Mouse (Mus musculus) myocyte (in vitro differentiated cells): ENCODE results near the gene Bmp7. TPM values are rescaled to one million over a fixed set of nuclear protein-coding genes. Genes with fewer than 3 reads are reported as not detected.

Source experiments
- H3K27me3 ChIP-seq: one replicate; pipeline ENCODE4 v1.6.1; 2011; ENCODE audit not compliant: control insufficient read depth, insufficient read depth, insufficient read length
- H3K36me3 ChIP-seq: one replicate; pipeline ENCODE4 v1.6.1; 2011; ENCODE audit not compliant: control insufficient read depth, insufficient read depth
- H3K4me2 ChIP-seq: one replicate; pipeline ENCODE4 v1.6.1; 2011; ENCODE audit warnings: low read depth, control low read depth
- H3K4me3 ChIP-seq: one replicate; pipeline ENCODE4 v1.5.1; 2011; ENCODE audit warnings: mild to moderate bottlenecking, control low read depth, moderate library complexity
- H3K79me2 ChIP-seq: one replicate; pipeline ENCODE4 v1.6.1; 2011; ENCODE audit not compliant: control insufficient read depth, insufficient read depth
- H3ac ChIP-seq: one replicate; pipeline ENCODE4 v1.6.1; 2011; ENCODE audit not compliant: control insufficient read depth, insufficient read length
- CEBPB ChIP-seq: IDR thresholded peaks from 2 replicates; pipeline ENCODE4 v1.6.1; 2011; ENCODE audit warnings: mild to moderate bottlenecking, moderate library complexity; ENCODE audit not compliant: poor library complexity, insufficient read depth, severe bottlenecking
- E2F4 ChIP-seq: IDR thresholded peaks from one replicate; pipeline ENCODE4 v1.6.1; 2011; ENCODE audit warnings: mild to moderate bottlenecking, control low read depth, moderate library complexity; ENCODE audit not compliant: insufficient read depth
- MAX ChIP-seq: IDR thresholded peaks from one replicate; pipeline ENCODE4 v1.6.1; 2011; ENCODE audit warnings: low read depth, mild to moderate bottlenecking, control low read depth
- MYOD1 ChIP-seq, 3 experiments: IDR thresholded peaks; one replicate each; pipeline ENCODE4 v1.6.1; 2011; ENCODE audit warnings: control low read depth in 2 of 3, low read depth in 2 of 3, mild to moderate bottlenecking in 2 of 3, moderate library complexity in 1 of 3; ENCODE audit not compliant: insufficient read length in 2 of 3, control insufficient read depth in 1 of 3
- MYOG ChIP-seq, 3 experiments: IDR thresholded peaks; one replicate each; pipeline ENCODE4 v1.6.1; 2011; ENCODE audit warnings: control low read depth in 2 of 3, low read depth in 2 of 3, mild to moderate bottlenecking in 2 of 3; ENCODE audit not compliant: insufficient read length in 2 of 3, control insufficient read depth in 1 of 3, insufficient read depth in 1 of 3
- POLR2A ChIP-seq: IDR thresholded peaks from one replicate; pipeline ENCODE4 v1.6.1; 2011; ENCODE audit warnings: low read depth, mild to moderate bottlenecking, control low read depth, moderate library complexity; ENCODE audit not compliant: insufficient read length
- POLR2AphosphoS2 ChIP-seq: IDR thresholded peaks from one replicate; pipeline ENCODE4 v1.6.1; 2011; ENCODE audit warnings: low read depth, control low read depth; ENCODE audit not compliant: insufficient read length
- REST ChIP-seq: IDR thresholded peaks from one replicate; pipeline ENCODE4 v1.6.1; 2011; ENCODE audit warnings: mild to moderate bottlenecking, control low read depth, moderate library complexity; ENCODE audit not compliant: insufficient read depth, insufficient read length
- SRF ChIP-seq: IDR thresholded peaks from one replicate; pipeline ENCODE4 v1.6.1; 2011; ENCODE audit warnings: low read depth; ENCODE audit not compliant: control insufficient read depth, insufficient read length
- TCF12 ChIP-seq: IDR thresholded peaks from one replicate; pipeline ENCODE4 v1.6.1; 2011; ENCODE audit warnings: mild to moderate bottlenecking, control low read depth; ENCODE audit not compliant: poor library complexity, insufficient read depth, severe bottlenecking
- TCF3 ChIP-seq: IDR thresholded peaks from one replicate; pipeline ENCODE4 v1.6.1; 2011; ENCODE audit warnings: low read depth, control low read depth; ENCODE audit not compliant: insufficient read length
- USF1 ChIP-seq: IDR thresholded peaks from one replicate; pipeline ENCODE4 v1.6.1; 2011; ENCODE audit warnings: low read depth, mild to moderate bottlenecking, control low read depth, moderate library complexity
- polyA plus RNA-seq: library from polyadenylated mRNA; unstranded; fragments of >200 nt; fragmentation: generic; extraction: Trizol; gene quantifications from one replicate; pipeline ENCODE4 v1.2.1, GENCODE M21; 2012; ENCODE audit warnings: missing spikeins

The Bmp7 gene
- polyA plus RNA-seq, 1 experiment, result not detected

- Histone ChIP-seq H3K79me2 (no peaks in the 10 kb centered on the region), H3K27me3 (no peaks in the 10 kb centered on the region), H3K36me3 (no peaks in the 10 kb centered on the region), H3K4me2 (no peak overlapping the region), H3ac (no peak overlapping the region), H3K4me3 (no peak overlapping the region)
- TF ChIP-seq CEBPB, result no peak
- TF ChIP-seq TCF3, result no peak
- TF ChIP-seq MYOG (IDR thresholded peaks at IDR 0.05; ENCODE audit: control insufficient read depth in 1 of 3, insufficient read depth in 1 of 3, insufficient read length in 2 of 3, low read depth in 2 of 3), result no peak
- no peak for TF ChIP-seq USF1
- TF ChIP-seq SRF, result no peak
- TF ChIP-seq REST, result no peak
- no peak for TF ChIP-seq MYOD1 (IDR thresholded peaks at IDR 0.05; ENCODE audit: control insufficient read depth in 1 of 3, insufficient read length in 2 of 3, low read depth in 2 of 3)
- TF ChIP-seq E2F4, result no peak
- TF ChIP-seq TCF12, result no peak
- TF ChIP-seq POLR2AphosphoS2, result no peak
- no peak for TF ChIP-seq POLR2A
- TF ChIP-seq MAX, result no peak
Measured at GRCm38 (mm10) chr2:172854136-172854535, 86.0 kb downstream of the Bmp7 start.

GRCm38 (mm10) chr2:172851773-172852172 is 88.3 kb downstream of the Bmp7 start:
- TF ChIP-seq TCF3, result no peak
- no peak for TF ChIP-seq MAX
- no peak for TF ChIP-seq MYOG (IDR thresholded peaks at IDR 0.05; ENCODE audit: control insufficient read depth in 1 of 3, insufficient read depth in 1 of 3, insufficient read length in 2 of 3, low read depth in 2 of 3)
- TF ChIP-seq TCF12, result no peak
- no peak for TF ChIP-seq MYOD1 (IDR thresholded peaks at IDR 0.05; ENCODE audit: control insufficient read depth in 1 of 3, insufficient read length in 2 of 3, low read depth in 2 of 3)
- no peak for TF ChIP-seq E2F4
- no peak for TF ChIP-seq POLR2A
- TF ChIP-seq REST, result no peak
- TF ChIP-seq USF1, result no peak
- TF ChIP-seq POLR2AphosphoS2, result no peak
- no peak for TF ChIP-seq CEBPB
- no peak for TF ChIP-seq SRF
- Histone ChIP-seq H3K36me3 (no peaks in the 10 kb centered on the region), H3K4me2 (no peak overlapping the region), H3K79me2 (no peaks in the 10 kb centered on the region), H3K27me3 (no peaks in the 10 kb centered on the region), H3ac (no peak overlapping the region), H3K4me3 (no peak overlapping the region)

DNA sequence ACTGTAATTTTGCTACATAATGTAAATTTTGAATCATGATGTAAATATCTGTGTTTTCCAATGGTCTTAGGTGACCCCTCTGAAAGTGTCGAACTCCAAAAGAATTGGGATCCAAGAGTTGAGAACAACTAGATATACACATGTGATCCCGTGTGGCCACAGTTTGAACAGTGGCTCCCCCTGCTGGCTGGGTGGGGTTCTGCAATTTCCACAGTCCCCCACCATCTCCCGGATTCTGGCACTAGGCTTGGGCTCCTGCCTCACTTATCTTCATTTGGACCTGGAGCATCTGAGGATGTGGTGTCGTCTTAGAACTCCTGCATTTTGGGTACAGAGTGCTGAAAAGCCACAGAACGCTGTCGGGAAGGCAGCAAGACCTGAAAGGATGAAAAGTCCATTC is 91.9 kb downstream of the Bmp7 start:
- Histone ChIP-seq H3K79me2 (no peaks in the 10 kb centered on the region), H3K27me3 (peaks cover 4% of the 10 kb centered on the region), H3ac (no peak overlapping the region), H3K4me2 (no peak overlapping the region), H3K4me3 (no peak overlapping the region), H3K36me3 (no peaks in the 10 kb centered on the region)
- no peak for TF ChIP-seq TCF12
- TF ChIP-seq USF1, result no peak
- no peak for TF ChIP-seq MAX
- no peak for TF ChIP-seq MYOD1 (IDR thresholded peaks at IDR 0.05; ENCODE audit: control insufficient read depth in 1 of 3, insufficient read length in 2 of 3, low read depth in 2 of 3)
- no peak for TF ChIP-seq REST
- no peak for TF ChIP-seq MYOG (IDR thresholded peaks at IDR 0.05; ENCODE audit: control insufficient read depth in 1 of 3, insufficient read depth in 1 of 3, insufficient read length in 2 of 3, low read depth in 2 of 3)
- TF ChIP-seq CEBPB, result no peak
- no peak for TF ChIP-seq E2F4
- TF ChIP-seq SRF, result no peak
- no peak for TF ChIP-seq TCF3
- no peak for TF ChIP-seq POLR2AphosphoS2
- TF ChIP-seq POLR2A, result no peak

GRCm38 (mm10) chr2:172846311-172846575 is 93.9 kb downstream of the Bmp7 start:
- H3ac ChIP-seq, result no peak overlapping the region
- no peaks in the 10 kb centered on the region for H3K36me3 ChIP-seq
- peaks cover 4% of the 10 kb centered on the region for H3K27me3 ChIP-seq
- no peak overlapping the region for H3K4me2 ChIP-seq
- no peaks in the 10 kb centered on the region for H3K79me2 ChIP-seq
- H3K4me3 ChIP-seq, result no peak overlapping the region
- no peak for TF ChIP-seq POLR2AphosphoS2
- TF ChIP-seq E2F4, result no peak
- TF ChIP-seq USF1, result no peak
- TF ChIP-seq SRF, result no peak
- no peak for TF ChIP-seq MYOD1 (IDR thresholded peaks at IDR 0.05; ENCODE audit: control insufficient read depth in 1 of 3, insufficient read length in 2 of 3, low read depth in 2 of 3)
- TF ChIP-seq CEBPB, result no peak
- TF ChIP-seq POLR2A, result no peak
- no peak for TF ChIP-seq TCF3
- TF ChIP-seq MYOG (IDR thresholded peaks at IDR 0.05; ENCODE audit: control insufficient read depth in 1 of 3, insufficient read depth in 1 of 3, insufficient read length in 2 of 3, low read depth in 2 of 3), result no peak
- TF ChIP-seq REST, result no peak
- TF ChIP-seq TCF12, result no peak
- TF ChIP-seq MAX, result no peak
